Mouse (Mus musculus): ENCODE results near the gene Gja8.

GRCm38 (mm10) chr3:96938738-96939137 is 12.9 kb upstream of the Gja8 start:
- TF ChIP-seq EP300 (IDR thresholded peaks at IDR 0.05; ENCODE audit: insufficient read depth, low read depth, low read length), result 0 out of 2 replicates have a peak, but pooled peaks have one; percentile 18
- no peak for TF ChIP-seq POLR2A (IDR thresholded peaks at IDR 0.05; ENCODE audit: insufficient read depth, low read length)
